Mouse (Mus musculus) adrenal gland, postnatal 10 days (tissue): Measurements from ENCODE around the gene Sf3b6. TPM values are rescaled to one million over a fixed set of nuclear protein-coding genes. Genes with fewer than 3 reads are reported as not detected.
A peak's percentile ranks its signal among the peaks of the same experiment; 100 is the strongest.

Experiments used
- DNase-seq: peaks from one replicate; pipeline ENCODE4 v3.0.0; 2021; ENCODE audit warnings: mixed read lengths
- total RNA-seq, 2 experiments: library from RNA; stranded (reverse); gene quantifications; 2 replicates each; pipeline ENCODE4 v1.2.3; 2021

Gene Sf3b6
- total RNA-seq, 2 experiments from 2014 or later, result 87.9 to 101 TPM

- peak; percentile 18 for DNase-seq
Observed at GRCm38 (mm10) chr12:4840741-4841140, 23.4 kb downstream of the Sf3b6 start.

GRCm38 (mm10) chr12:4841392-4841887 lies 24.1 kb downstream of the Sf3b6 start, which contains the start of gene Fkbp1b:
TSS of gene Fkbp1b (minus strand) at chr12:4841591.
- peak; percentile 70 for DNase-seq

GRCm38 (mm10) chr12:4842456-4842855 lies 25.1 kb downstream of the Sf3b6 start:
- DNase-seq, result no peak

- peak; percentile 90 for DNase-seq
Observed at GRCm38 (mm10) chr12:4842890-4843597, 25.7 kb downstream of the Sf3b6 start, which contains the start of gene Wdcp. TSS of gene Wdcp (plus strand) at chr12:4843303.

- DNase-seq, result peak; percentile 58
Observed at GRCm38 (mm10) chr12:4843741-4844140, 26.4 kb downstream of the Sf3b6 start.

GRCm38 (mm10) chr12:4856160-4856559 lies 38.8 kb downstream of the Sf3b6 start:
- DNase-seq, result no peak

- DNase-seq, result no peak
Observed at GRCm38 (mm10) chr12:4856834-4857233, 39.5 kb downstream of the Sf3b6 start.

GRCm38 (mm10) chr12:4859241-4859914 lies 42.0 kb downstream of the Sf3b6 start:
- no peak for DNase-seq

- DNase-seq, result no peak
Observed at GRCm38 (mm10) chr12:4862672-4863071, 45.3 kb downstream of the Sf3b6 start.

- no peak for DNase-seq
Observed at GRCm38 (mm10) chr12:4863654-4864337, 46.5 kb downstream of the Sf3b6 start.

- no peak for DNase-seq
Observed at GRCm38 (mm10) chr12:4864338-4864690, 47.0 kb downstream of the Sf3b6 start.

- DNase-seq, result no peak
Observed at GRCm38 (mm10) chr12:4868924-4869323, 51.6 kb downstream of the Sf3b6 start.

- DNase-seq, result no peak
Observed at GRCm38 (mm10) chr12:4871260-4871659, 53.9 kb downstream of the Sf3b6 start.

- no peak for DNase-seq
Observed at GRCm38 (mm10) chr12:4872273-4872672, 54.9 kb downstream of the Sf3b6 start.

- DNase-seq, result no peak
Observed at GRCm38 (mm10) chr12:4872983-4873477, 55.7 kb downstream of the Sf3b6 start.

- DNase-seq, result no peak
Observed at GRCm38 (mm10) chr12:4873531-4873930, 56.2 kb downstream of the Sf3b6 start.

GRCm38 (mm10) chr12:4874161-4874927 lies 57.0 kb downstream of the Sf3b6 start, which contains the start of gene Mfsd2b:
TSS of gene Mfsd2b (minus strand) at chr12:4874359.
- DNase-seq, result peak; percentile 86

GRCm38 (mm10) chr12:4875623-4876022 lies 58.3 kb downstream of the Sf3b6 start:
- DNase-seq, result no peak
